Mouse (Mus musculus) lung, postnatal 10 days (tissue): ENCODE measurements at regions not wholly inside any gene's neighbourhood (a gene's known extent, or its start where the extent isn't known, plus 50 kb on each side); places are given as distances from the start of the nearest gene placed in this dataset.
A peak's percentile ranks its signal among the peaks of the same experiment; 100 is the strongest.

Experiments used
- DNase-seq: peaks from one replicate; pipeline ENCODE4 v3.0.0; 2021

DNA sequence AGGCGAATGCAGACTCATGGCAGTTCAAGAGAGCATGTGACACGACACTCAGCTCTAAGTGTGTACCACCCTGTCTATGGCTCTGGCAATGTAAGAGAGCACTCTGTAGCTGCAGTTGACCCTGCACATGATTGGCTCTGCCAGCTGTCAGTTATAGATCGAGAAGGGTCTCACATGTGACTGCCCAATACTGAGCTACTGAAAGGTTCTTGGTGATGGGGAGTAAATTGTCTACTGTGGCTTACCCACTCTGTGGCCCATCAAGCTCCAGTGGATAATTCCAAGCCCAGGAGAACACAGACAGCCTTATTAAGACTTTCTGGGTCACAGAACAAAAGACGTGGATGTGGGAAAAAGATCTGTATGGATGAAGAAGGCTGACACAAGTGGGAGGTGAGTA lies 920.3 kb downstream of the A830018L16Rik start:
- no peak for DNase-seq

GRCm38 (mm10) chr1:12344726-12345438 lies 931.0 kb downstream of the A830018L16Rik start:
- no peak for DNase-seq

DNA sequence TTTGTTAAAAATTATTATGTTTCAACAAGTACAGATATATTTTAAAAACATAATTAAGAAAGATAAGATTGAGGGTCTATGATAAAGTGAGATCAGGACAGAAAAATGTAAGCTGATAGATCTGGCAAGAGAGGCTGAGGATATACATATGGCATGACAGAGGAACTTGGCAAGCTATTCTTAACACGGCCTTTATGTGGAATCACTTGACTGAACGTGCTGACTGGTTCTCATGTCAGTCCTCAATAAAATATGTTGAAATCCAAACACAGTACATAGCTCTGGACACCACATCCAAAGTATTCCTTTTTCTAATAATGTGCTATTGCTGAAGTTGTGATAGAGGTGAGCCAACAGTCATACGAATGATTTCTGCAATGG lies 931.5 kb downstream of the A830018L16Rik start:
- no peak for DNase-seq

- no peak for DNase-seq
Observed at GRCm38 (mm10) chr1:12354531-12354930, 940.6 kb downstream of the A830018L16Rik start.

DNA sequence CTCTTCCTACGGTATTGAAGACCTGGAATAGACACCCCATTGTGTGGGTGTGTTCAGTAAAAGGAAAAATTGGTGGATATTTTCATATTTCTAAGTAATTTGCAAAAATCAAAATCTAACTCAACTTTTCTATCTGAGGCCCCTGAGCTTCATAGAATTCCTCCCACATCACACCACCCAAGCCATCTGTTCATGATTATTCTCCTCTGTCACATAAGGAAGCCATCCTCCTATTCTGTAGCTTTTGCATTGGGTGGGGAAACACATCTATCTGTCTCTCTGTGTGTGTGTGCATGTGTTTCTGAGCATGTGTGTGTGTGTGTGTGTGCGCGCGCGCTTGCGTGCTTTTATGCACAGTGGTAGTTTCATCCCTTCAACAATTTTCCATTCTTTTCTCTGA lies 954.0 kb downstream of the A830018L16Rik start:
- no peak for DNase-seq

GRCm38 (mm10) chr1:12372968-12373367 lies 959.1 kb downstream of the A830018L16Rik start:
- no peak for DNase-seq

- DNase-seq, result peak; percentile 26
Observed at GRCm38 (mm10) chr1:12398146-12398884, 984.4 kb downstream of the A830018L16Rik start.

DNA sequence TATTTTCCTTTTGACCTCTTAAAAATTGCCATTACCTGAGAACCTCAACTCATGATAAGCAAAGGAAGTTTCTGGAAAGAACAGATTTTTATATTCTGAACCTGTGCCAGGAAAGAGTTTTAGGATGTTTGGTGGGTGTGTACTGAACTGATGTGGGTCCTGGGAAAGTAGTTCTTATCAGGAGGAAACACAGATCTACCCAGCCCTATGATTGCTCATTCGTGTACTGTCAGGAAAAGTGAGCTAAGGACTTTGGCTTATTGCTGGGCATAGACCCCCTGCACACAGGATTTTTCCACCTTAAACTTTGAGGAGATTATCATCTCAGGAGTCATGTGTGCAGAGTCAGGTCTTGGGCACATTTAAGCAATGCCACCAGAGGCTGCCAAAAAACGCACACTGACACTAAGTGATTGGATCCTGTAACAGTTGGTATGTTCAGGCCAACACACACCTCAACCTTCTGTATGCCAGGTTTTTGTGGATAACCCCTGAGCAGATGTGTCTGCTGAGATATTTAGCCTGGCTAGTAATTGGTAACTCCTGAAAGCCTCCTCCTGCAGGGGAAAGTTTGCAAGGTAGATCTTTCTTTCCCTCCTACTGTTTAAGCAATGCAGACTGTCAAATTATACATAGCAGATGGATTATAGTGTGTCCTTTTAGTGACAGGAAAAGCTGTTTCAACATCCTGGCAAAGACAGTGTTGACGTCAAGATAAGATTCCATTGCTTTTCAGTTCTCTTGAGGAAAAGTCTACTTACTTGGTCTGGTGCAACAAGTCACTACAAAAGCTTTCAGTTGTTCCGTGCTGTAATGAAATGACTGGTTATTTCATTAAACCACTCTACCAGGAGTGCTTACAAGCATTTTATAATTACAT lies 991.7 kb downstream of the A830018L16Rik start:
- DNase-seq, result peak; percentile 19

DNA sequence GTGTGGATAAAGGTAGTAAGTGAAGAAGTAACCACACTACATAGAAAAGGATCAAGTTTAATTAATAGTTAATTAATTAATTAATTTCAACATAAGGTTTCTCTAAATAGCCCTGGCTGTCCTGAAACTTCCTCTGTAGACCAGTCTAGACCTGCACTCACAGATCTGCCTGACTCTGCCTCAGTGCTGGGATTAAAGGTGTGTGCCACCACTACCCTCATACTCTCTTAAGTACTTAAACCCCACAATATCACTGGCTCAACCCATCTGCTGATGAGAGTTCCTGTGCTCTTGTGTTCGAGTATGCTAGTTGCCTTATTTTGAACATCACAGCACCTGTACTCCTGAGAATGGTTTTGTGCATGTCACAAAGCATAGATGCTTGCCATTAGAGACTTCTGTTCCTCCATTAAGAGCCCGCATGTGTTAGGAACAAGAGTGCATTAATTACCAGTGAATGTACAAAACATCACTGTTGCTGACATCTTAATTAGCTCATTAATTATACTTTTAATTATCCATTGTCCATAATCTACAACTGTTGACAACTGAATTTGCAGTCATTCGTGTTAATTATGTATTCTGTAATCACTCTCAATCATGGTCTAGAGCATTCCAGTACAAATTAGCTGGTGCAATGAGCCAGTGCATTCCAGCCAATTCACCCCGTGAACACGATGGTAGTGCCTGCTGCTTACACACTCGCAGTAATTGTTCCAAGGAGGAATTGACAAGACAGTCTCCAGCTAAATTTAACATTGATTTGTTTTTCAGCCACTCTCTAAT lies 996.0 kb downstream of the A830018L16Rik start:
- no peak for DNase-seq

DNA sequence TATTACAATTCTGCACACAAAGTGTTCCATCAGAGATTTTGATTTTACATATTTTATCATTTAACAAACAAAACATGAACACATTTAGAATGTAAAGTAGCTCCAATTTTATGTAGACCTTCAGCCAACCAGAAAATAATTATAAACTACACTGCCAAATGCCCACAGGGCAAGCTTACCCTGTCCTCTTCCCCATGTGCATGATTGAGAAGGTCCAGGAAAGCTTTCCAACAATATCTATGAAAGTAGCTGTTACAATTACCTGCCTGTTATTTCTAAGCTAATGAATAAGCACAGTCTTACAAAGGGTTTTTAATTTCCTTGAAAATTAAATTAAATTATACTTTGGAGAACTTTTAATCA lies 996.6 kb downstream of the A830018L16Rik start:
- DNase-seq, result no peak

DNA sequence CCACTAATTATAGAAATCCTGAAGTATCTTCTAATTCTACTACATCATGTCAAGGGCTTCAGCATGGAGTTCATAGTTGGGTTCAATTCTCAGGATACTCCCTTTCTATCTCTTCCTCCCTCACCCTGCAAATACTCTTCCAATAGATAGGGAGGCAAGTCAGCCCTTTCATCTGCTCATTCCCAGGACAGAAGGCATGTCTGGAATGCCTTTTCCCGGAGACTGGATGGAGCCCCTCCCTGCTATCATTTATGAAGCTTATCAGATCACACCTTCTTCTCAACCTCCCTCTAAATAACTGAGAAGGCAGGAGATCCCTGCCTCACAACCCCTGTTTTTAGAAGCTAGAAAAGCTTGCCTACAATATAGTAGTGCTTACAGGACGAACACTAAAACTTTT lies 1010.6 kb downstream of the A830018L16Rik start:
- no peak for DNase-seq

DNA sequence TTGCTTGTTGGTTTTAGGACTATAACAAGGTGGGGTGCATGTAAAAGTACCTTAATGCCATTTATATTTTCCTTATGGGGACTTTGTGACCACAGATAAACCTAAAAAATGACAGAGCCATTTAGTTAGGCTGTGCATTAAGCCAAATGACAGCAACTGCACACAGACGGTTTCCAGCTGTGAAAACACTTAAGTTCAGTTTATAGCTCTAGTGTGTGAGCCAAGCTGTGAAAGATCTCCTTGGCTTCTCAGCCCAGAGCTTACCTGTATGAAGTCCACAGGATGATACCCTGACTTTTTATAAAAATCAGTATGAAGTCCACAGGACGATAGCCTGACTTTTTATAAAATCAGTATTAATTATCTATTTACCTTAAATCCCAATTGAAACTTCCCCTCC lies 1024.0 kb downstream of the A830018L16Rik start:
- DNase-seq, result no peak

- DNase-seq, result no peak
Observed at GRCm38 (mm10) chr1:12466255-12466654, 1052.3 kb downstream of the A830018L16Rik start.

GRCm38 (mm10) chr1:12478983-12479763 lies 1065.3 kb downstream of the A830018L16Rik start:
- DNase-seq, result no peak

- no peak for DNase-seq
Observed at GRCm38 (mm10) chr1:12500442-12500841, 1086.5 kb downstream of the A830018L16Rik start.

DNA sequence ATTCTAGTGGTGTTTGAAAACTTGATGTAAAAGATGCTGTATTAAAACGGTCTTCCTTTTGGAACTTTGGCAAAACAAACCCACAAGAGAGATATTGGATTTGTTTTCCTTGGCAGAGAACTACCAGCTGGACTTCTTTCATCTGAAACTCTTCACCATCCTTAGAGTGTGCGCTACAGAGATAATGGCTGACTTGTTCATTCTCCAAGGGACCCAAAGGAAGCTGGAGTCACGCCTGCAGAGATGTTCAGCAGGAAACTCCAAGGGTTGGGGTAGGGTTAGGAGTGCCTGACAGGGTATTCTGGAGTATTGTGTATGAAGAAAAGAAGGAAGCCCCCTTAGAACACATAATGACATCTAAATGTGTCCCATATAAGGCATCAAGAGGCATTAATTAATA lies 1094.1 kb downstream of the A830018L16Rik start:
- DNase-seq, result no peak

- peak; percentile 38 for DNase-seq
Observed at GRCm38 (mm10) chr1:12510129-12510816, 1096.4 kb downstream of the A830018L16Rik start.

- no peak for DNase-seq
Observed at GRCm38 (mm10) chr1:12519601-12520000, 1105.7 kb downstream of the A830018L16Rik start.

GRCm38 (mm10) chr1:12555859-12556258 lies 1142.0 kb downstream of the A830018L16Rik start:
- no peak for DNase-seq

DNA sequence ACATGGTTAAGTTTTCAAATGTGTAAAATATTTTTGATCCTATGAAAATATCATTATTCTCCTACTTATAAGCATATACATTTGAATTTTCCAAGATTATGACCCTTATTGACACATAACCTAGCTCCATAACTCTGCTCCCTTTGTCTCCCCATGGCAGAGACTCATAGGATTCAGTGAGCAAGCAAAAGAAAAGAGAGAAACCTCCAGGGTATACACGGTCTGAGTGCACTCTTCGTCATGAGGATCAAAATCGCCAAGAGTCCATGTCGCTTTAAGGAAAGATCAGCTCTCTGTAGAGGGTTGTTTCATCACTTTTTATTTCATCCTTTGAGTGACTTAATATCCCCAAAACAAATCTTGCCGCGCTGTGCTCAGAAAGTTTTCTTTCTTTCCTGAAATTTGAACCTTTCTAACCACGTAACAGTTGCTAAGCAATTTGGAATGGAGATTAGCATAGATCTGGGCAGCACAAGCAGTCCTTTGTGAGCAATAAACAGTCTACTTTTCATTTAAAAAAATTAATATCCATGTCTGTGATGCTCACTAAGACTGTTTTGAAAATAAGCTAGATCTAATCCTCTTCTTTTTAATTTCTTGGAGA lies 1158.0 kb downstream of the A830018L16Rik start:
- DNase-seq, result no peak

- DNase-seq, result no peak
Observed at GRCm38 (mm10) chr1:12572770-12573169, 1158.9 kb downstream of the A830018L16Rik start.
